Mouse (Mus musculus) small intestine, adult 2 months (tissue): ENCODE measurements around the gene Ctcf.

Experiments
- CTCF ChIP-seq: fragments of 200-500 bp; IDR thresholded peaks from 2 replicates; pipeline ENCODE4 v1.5.1; 2012; ENCODE audit warnings: low read depth, mild to moderate bottlenecking, control low read depth, inconsistent platforms, low read length, moderate library complexity, mixed read lengths; ENCODE audit not compliant: insufficient replicate concordance, insufficient read length; ENCODE audit errors: extremely low read depth
- POLR2A ChIP-seq: fragments of 200-500 bp; IDR thresholded peaks from 2 replicates; pipeline ENCODE4 v1.6.1; 2012; ENCODE audit warnings: low read depth, mild to moderate bottlenecking, control low read depth, inconsistent platforms, low read length, moderate library complexity

DNA sequence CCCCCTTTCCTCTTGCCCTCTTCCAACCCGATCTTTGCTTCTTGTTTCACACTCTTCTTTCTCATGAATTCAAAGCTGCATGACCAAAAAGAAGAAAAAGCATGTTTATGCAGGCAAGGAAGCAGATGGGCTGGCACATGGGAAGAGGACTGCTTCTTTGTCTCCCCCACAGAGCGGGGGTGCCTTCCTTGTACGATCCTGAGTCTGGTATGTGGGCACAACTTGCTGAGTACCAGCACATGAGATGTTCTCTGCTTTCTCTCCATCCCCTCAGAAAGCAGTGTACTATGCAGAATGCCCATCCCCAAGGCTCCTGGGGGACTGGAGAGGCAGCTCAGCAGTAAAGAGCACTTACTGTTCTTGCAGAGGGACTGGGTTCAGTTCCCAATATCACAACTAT is 12.0 kb upstream of the Ctcf start:
- TF ChIP-seq CTCF (no peak), POLR2A (no peak)
